ENCODE assay signal across 13 mouse cellular contexts in genomic region chr15:86231831-86232512, GRCm38 (mm10). TPM values are rescaled to one million over a fixed set of nuclear protein-coding genes. Genes with fewer than 3 reads are reported as not detected.
DNase-seq lines count a peak whose midpoint lies in the region; ATAC-seq and TF ChIP-seq lines count a peak whose summit lies in the region.
"Had no signal": no experiment of that assay in that cellular context is flagged by ENCODE, and none has a peak within 500 bp of the region (broad histone marks: within the 10 kb centered on the region; RNA-seq: fewer than 3 reads in every experiment).

No protein-coding gene starts in this region.

- peaks cover 10% of the 10 kb centered on the region; the same call in 1 of the 2 replicates for H3K4me1 ChIP-seq in hindbrain, postnatal 0 days (ENCODE audit: insufficient read depth, low read length)
- H3K4me1 ChIP-seq in hindbrain, embryonic 11.5 days (replicated peaks; ENCODE audit: control insufficient read depth, insufficient read depth, low read length), result no peaks in the 10 kb centered on the region
- peaks cover 12% of the 10 kb centered on the region for H3K4me1 ChIP-seq in neural tube, embryonic 13.5 days (replicated peaks)
- H3K4me1 ChIP-seq: stomach, embryonic 15.5 days had no signal

- H3K36me3 ChIP-seq in hindbrain, postnatal 0 days (ENCODE audit: insufficient read depth, low read length), result no peaks in the 10 kb centered on the region; the same call in 1 of the 2 replicates
- no peaks in the 10 kb centered on the region for H3K36me3 ChIP-seq in hindbrain, embryonic 11.5 days (ENCODE audit: control insufficient read depth, insufficient read depth, low read length)
- H3K36me3 ChIP-seq in neural tube, embryonic 13.5 days, result peaks cover 11% of the 10 kb centered on the region; the same call in 1 of the 2 replicates

- no peaks in the 10 kb centered on the region for H3K27me3 ChIP-seq in hindbrain, postnatal 0 days (ENCODE audit: insufficient read depth, low read length)
- H3K27me3 ChIP-seq in hindbrain, embryonic 11.5 days (ENCODE audit: control insufficient read depth, insufficient read depth, low read length), result no peaks in the 10 kb centered on the region
- H3K27me3 ChIP-seq in neural tube, embryonic 13.5 days, result no peaks in the 10 kb centered on the region
- H3K27me3 ChIP-seq: megakaryocyte, embryonic 14.5 days; stomach, embryonic 15.5 days had no signal

- TF ChIP-seq CTCF in hindbrain, postnatal 0 days (IDR thresholded peaks at IDR 0.05; ENCODE audit: low read depth), result no peak

- no peaks in the 10 kb centered on the region for H3K9me3 ChIP-seq in hindbrain, postnatal 0 days (ENCODE audit: low read length)
- no peaks in the 10 kb centered on the region for H3K9me3 ChIP-seq in hindbrain, embryonic 11.5 days (ENCODE audit: control insufficient read depth, low read length)
- no peaks in the 10 kb centered on the region for H3K9me3 ChIP-seq in neural tube, embryonic 13.5 days
- H3K9me3 ChIP-seq: limb, embryonic 10.5 days; megakaryocyte, embryonic 14.5 days; stomach, embryonic 15.5 days had no signal

- ATAC-seq in hindbrain, postnatal 0 days, result 0 out of 2 replicates have a peak, but pooled peaks have one; percentile 48
- no peak for ATAC-seq in hindbrain, embryonic 11.5 days (ENCODE audit: low FRiP score)
- no peak for ATAC-seq in neural tube, embryonic 13.5 days (ENCODE audit: low read depth)
- ATAC-seq in frontal cortex, adult (ENCODE audit: low TSS enrichment), result no peak
- ATAC-seq: CD4-positive, CD25-positive, alpha-beta regulatory T cell, adult 4 months had no signal

- H3K4me3 ChIP-seq in hindbrain, postnatal 0 days (ENCODE audit: low read length), result no peak overlapping the region
- no peak overlapping the region for H3K4me3 ChIP-seq in hindbrain, embryonic 11.5 days (ENCODE audit: low read depth, low read length)
- no peak overlapping the region for H3K4me3 ChIP-seq in neural tube, embryonic 13.5 days
- H3K4me3 ChIP-seq: limb, embryonic 10.5 days; megakaryocyte, embryonic 14.5 days; stomach, embryonic 15.5 days had no signal

- 42% methylated on average over 7 of the region's 7 CpGs for WGBS in hindbrain, postnatal 0 days
- 73% methylated on average over 7 of the region's 7 CpGs for WGBS in hindbrain, embryonic 11.5 days
- 43% methylated on average over 7 of the region's 7 CpGs for WGBS in neural tube, embryonic 13.5 days

- no peak overlapping the region for H3K4me2 ChIP-seq in hindbrain, postnatal 0 days (ENCODE audit: low read depth, low read length)
- H3K4me2 ChIP-seq in hindbrain, embryonic 11.5 days (replicated peaks; ENCODE audit: low read depth, low read length), result no peak overlapping the region
- H3K4me2 ChIP-seq in neural tube, embryonic 13.5 days, result no peak overlapping the region
- H3K4me2 ChIP-seq: stomach, embryonic 15.5 days had no signal

- peak; percentile 75 for DNase-seq in hindbrain, postnatal 0 days (ENCODE audit: low spot score)
- DNase-seq in hindbrain, embryonic 11.5 days (ENCODE audit: low spot score), result no peak
- no peak for DNase-seq in neural tube, embryonic 10.5 days (ENCODE audit: extremely low spot score, low spot score)
- peak; percentile 97 for DNase-seq in cerebellum, adult 8-10 months
- no peak for DNase-seq in layer of hippocampus, adult 9-10 months (ENCODE audit: low spot score)
- DNase-seq: heart, postnatal 10 days had no signal

- no peak overlapping the region for H3K9ac ChIP-seq in hindbrain, postnatal 0 days (replicated peaks; ENCODE audit: low read length)
- no peak overlapping the region for H3K9ac ChIP-seq in hindbrain, embryonic 11.5 days (ENCODE audit: low read depth, low read length)
- no peak overlapping the region for H3K9ac ChIP-seq in neural tube, embryonic 13.5 days
- H3K9ac ChIP-seq: liver, embryonic 14.5 days; stomach, embryonic 15.5 days had no signal

- H3K27ac ChIP-seq in hindbrain, postnatal 0 days, result peak overlapping the region; percentile 20; the same call in 1 of the 2 replicates
- no peak overlapping the region for H3K27ac ChIP-seq in hindbrain, embryonic 11.5 days (ENCODE audit: low read depth, low read length)
- 0 out of 2 replicates have a peak overlapping the region, but pooled peaks have one; percentile 23 for H3K27ac ChIP-seq in neural tube, embryonic 13.5 days (replicated peaks)
- H3K27ac ChIP-seq: limb, embryonic 10.5 days; liver, embryonic 14.5 days; stomach, embryonic 15.5 days had no signal

RNA-seq across cellular contexts. Expression of gene Tbc1d22a, which starts 17.7 kb away (rescaled TPM):
- total RNA-seq in hindbrain, postnatal 0 days (2014; rRNA removed), result 17.4 and 26.2 TPM in 2 replicates
- 12.8 and 13.6 TPM in 2 replicates for polyA plus RNA-seq in hindbrain, postnatal 0 days (2015; fragmentation: Nextera tagmentation; extraction: Ambion mirVana)
- polyA plus RNA-seq in hindbrain, embryonic 11.5 days (2014; fragmentation: Nextera tagmentation; extraction: Ambion mirVana), result 7.3 and 8.3 TPM in 2 replicates
- polyA plus RNA-seq in neural tube, embryonic 13.5 days (2015; fragmentation: Nextera tagmentation; extraction: Ambion mirVana), result 10.8 and 12.4 TPM in 2 replicates

RNA-seq across cellular contexts. Expression of gene Cerk, which starts 46.0 kb away (rescaled TPM):
- total RNA-seq in hindbrain, postnatal 0 days (2014; rRNA removed), result 46.3 and 52.1 TPM in 2 replicates
- polyA plus RNA-seq in hindbrain, postnatal 0 days (2015; fragmentation: Nextera tagmentation; extraction: Ambion mirVana), result 23.4 and 23.6 TPM in 2 replicates
- 16.9 and 18.4 TPM in 2 replicates for polyA plus RNA-seq in hindbrain, embryonic 11.5 days (2014; fragmentation: Nextera tagmentation; extraction: Ambion mirVana)
- 30.4 and 31.4 TPM in 2 replicates for polyA plus RNA-seq in neural tube, embryonic 13.5 days (2015; fragmentation: Nextera tagmentation; extraction: Ambion mirVana)

Comparison
In these comparisons a context has a peak if more than half of its experiments do, and no peak if none do; other contexts are left out.
1. DNase-seq: peak in hindbrain, postnatal 0 days (single experiment) and cerebellum, adult 8-10 months (single experiment); none in hindbrain, embryonic 11.5 days (single experiment), neural tube, embryonic 10.5 days (single experiment) and layer of hippocampus, adult 9-10 months (single experiment).